Mouse (Mus musculus) E14TG2a.4 (cell line): Measurements from ENCODE around the gene Bmp2k.

Source experiments
- CTCF ChIP-seq: conservative IDR thresholded peaks from 2 replicates; pipeline ENCODE4 v1.5.1; 2014; ENCODE audit warnings: low read length
- NANOG ChIP-seq: IDR thresholded peaks from 2 replicates; pipeline ENCODE4 v1.6.1; 2014; ENCODE audit warnings: borderline replicate concordance, low read length, mixed read lengths
- POU5F1 ChIP-seq: IDR thresholded peaks from 2 replicates; pipeline ENCODE4 v1.6.1; 2014; ENCODE audit warnings: low read length, borderline replicate concordance

GRCm38 (mm10) chr5:97062041-97062440, 64.6 kb downstream of the Bmp2k start:
- TF ChIP-seq CTCF (no peak), POU5F1 (no peak), NANOG (no peak)
